Mouse (Mus musculus) fat pad, adult 2 months (tissue): Measurements from ENCODE around the gene Gcnt3.
"Not testable (repeated sequence)": the region's sequence is repeated elsewhere in the genome, so short reads cannot be mapped to it uniquely, and the experiment has no call there.

Source experiments
- DNase-seq: peaks from one replicate; pipeline ENCODE4 v3.0.0-alpha.2; 2011; ENCODE audit warnings: low read depth, low spot score; ENCODE audit errors: extremely low read depth

Gcnt3 gene

GRCm38 (mm10) chr9:70046255-70046654 lies 8.4 kb upstream of the Gcnt3 start:
- DNase-seq, result no peak

- no peak for DNase-seq
Measured at GRCm38 (mm10) chr9:70044865-70045264, 7.0 kb upstream of the Gcnt3 start.

DNA sequence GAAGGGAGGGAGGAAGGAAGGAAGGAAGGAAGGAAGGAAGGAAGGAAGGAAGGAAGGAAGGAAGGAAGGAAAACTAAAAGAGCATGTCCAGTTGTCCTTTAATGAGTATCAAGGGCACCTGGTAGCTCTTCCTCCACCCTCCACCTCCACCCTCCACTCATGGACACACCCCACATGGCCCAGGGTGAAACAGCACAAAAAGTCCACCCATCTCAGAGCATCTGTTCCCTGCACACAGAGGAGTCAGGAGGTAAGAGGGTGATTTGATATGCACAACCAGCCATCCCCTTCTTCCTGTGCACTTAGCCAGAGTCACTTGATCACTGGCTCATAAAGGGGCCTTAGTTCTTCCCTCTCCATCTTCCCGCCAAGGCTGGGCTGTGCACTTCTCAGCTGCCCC lies 5.0 kb upstream of the Gcnt3 start:
- no peak for DNase-seq

GRCm38 (mm10) chr9:70042137-70042536 lies 4.2 kb upstream of the Gcnt3 start:
- DNase-seq, result no peak

DNA sequence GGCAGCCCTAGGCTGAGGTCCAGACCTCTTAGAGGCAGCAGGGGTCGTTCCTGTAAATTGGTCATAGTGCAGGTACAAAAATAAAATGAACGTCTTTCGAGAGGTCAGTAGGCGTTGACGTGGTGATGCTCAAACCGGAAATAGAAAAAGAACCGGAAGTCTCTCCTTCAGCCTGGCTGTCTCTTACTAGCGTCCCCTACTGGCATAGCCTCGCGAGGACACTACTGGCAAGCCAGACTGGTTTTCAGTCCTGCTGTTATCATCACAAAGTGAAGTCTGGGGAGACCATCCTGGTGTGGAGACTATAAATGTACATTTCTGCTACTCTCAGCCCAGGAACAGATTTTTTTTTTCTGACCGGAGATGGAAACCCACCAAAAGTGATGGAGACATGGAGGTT lies 2.7 kb upstream of the Gcnt3 start:
- no peak for DNase-seq

DNA sequence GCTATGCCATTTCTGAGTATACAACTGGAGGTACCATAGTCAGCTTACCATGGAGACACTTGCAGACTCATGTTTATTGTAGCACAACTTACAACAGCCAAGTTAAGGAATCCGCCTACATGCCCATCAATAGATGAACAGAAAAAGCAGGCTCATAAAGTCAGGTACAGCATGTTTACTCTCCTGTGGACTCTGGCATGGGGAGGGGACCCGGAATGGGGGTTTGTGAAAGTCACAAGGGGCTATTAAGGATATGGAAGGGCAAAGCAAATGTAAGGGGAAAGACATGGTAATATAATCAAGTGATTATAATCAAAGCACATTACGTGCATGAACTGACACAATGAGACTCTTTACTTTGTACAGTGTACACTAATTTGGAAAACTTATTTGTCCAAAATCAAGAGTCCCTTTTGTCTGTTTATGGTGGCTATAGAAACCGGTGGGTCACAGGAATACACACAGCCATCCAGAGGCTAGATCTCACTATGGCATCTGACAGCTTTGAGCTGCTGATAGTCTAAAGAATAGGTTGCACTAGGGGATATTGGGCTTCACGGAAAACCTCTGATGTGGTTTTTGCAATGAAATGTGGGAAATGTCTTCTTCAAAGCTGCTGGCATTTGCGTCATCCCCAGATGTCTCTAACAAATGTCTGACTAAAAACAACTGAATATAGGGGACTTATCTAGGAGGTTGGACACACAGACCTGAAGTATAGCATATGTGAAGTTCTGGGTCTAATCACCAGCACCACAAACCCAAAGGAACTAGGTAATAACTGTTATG lies 1.9 kb upstream of the Gcnt3 start:
- no peak for DNase-seq

DNA sequence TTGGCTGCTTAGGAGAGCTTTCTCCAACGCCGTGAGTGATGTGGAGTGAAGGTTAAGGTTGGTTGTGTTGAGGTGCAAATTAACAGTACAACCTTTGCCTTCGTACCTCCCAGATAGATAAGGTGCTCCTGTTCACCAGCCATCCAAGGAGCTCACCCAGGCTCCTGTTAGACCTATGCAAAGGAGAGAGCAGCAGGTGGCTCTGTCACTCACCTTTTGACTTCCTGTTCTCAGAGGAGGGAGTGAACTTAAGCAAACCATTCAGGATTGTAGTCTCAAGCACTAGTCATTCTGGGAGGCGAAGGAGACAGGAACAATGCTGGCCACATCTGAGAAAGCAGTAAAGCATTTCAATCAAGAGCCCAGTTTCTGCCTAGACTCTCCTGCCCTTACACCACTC lies 1.2 kb downstream of the Gcnt3 start:
- DNase-seq, result no peak

GRCm38 (mm10) chr9:70034702-70035101 lies 3.2 kb downstream of the Gcnt3 start:
- no peak for DNase-seq

- DNase-seq, result no peak
Measured at GRCm38 (mm10) chr9:70033056-70033455, 4.8 kb downstream of the Gcnt3 start.

GRCm38 (mm10) chr9:70032167-70032566 lies 5.7 kb downstream of the Gcnt3 start:
- DNase-seq, result no peak

- DNase-seq, result no peak
Measured at GRCm38 (mm10) chr9:70025365-70026012, 12.4 kb downstream of the Gcnt3 start.

- DNase-seq, result no peak
Measured at GRCm38 (mm10) chr9:70024648-70025047, 13.2 kb downstream of the Gcnt3 start.

- not testable (repeated sequence) for DNase-seq
Measured at GRCm38 (mm10) chr9:70023615-70024014, 14.3 kb downstream of the Gcnt3 start.

DNA sequence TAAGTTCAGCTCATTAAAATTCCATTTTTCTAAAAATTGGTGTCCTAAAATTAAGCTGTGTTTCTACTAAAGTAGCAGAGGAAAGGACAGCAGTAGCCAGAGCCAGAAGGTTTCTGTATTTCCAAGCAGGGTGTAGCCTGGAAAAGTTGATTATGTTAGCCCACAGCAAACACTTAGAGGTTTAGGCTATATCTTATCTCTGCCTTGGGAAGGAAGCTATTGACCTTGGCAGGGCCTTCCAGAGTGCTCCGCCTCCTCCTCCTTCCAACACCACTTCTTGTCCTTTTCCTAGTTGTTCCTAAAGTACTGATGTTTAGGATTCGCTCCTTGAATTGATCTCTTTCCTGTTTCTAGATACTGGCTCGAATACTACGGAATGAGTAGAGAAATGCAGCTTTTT lies 15.8 kb downstream of the Gcnt3 start:
- no peak for DNase-seq

DNA sequence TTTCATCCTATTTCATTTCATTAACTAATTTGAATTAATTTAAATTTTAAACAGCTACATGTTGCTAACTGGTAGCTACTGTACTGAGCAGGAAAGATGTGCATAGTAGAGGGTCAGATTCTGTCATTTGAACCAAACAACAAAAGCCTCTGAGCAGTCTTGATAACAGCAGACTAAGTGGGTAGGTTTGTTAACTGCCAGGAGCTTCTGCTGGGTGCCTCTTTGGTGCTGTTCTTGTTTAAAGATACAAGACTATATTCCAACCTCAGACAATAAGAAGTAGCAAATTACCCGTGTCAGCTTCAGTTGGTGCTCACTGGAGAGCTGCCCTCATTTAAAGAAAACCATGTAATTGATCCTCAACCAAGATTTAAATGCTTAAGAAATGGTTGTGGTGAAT lies 16.3 kb downstream of the Gcnt3 start:
- DNase-seq, result no peak

- no peak for DNase-seq
Measured at GRCm38 (mm10) chr9:70018879-70019278, 19.0 kb downstream of the Gcnt3 start.

- DNase-seq, result no peak
Measured at GRCm38 (mm10) chr9:70015632-70016031, 22.3 kb downstream of the Gcnt3 start.

GRCm38 (mm10) chr9:70012408-70012901 lies 25.4 kb downstream of the Gcnt3 start, which contains the start of gene Gtf2a2:
Gene Gtf2a2 (plus strand): TSS chr9:70012550.
- no peak for DNase-seq

DNA sequence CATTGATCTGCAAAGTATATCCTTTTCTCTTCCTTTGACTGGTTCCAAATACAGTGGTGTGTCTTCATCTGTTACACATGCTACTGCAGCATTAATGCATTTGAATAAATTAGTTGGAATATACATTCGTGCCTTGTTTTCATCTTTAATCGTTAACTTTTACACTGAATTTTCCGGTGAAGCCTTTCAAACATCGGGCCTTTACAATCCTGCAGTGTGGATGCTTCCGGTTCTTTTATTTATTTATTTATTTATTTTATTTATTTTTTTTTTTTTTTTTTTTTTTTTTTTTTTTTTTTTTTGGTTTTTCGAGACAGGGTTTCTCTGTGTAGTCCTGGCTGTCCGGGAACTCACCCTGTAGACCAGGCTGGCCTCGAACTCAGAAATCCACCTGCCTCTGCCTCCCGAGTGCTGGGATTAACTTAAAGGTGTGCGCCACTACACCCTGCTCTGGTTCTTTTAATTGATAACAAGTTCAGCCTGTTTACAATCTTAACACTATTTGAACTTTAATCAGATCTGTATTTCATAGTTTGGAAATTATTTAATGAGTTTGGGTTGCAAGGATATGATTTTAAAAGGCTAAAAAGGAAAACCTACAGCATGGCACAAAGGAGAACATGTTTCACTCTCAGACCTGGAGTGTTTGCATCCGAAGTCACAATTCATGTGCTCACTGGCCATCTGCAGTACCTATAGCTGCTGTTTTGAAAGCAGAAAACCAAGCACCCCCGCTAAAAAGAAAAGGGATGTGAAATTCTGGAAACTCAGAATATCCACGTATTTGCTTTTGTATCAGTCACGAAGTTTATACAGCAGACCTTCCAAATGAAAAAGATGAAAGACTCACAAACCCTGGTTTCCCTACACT lies 26.1 kb downstream of the Gcnt3 start:
- DNase-seq, result no peak

GRCm38 (mm10) chr9:70010781-70011473 lies 27.0 kb downstream of the Gcnt3 start:
- DNase-seq, result no peak
